Mouse (Mus musculus) bone marrow macrophage, adult 2 months (primary cell): ENCODE results near the gene Cdh19. TPM values are rescaled to one million over a fixed set of nuclear protein-coding genes. Genes with fewer than 3 reads are reported as not detected.

ENCODE experiments used
- H3K27ac ChIP-seq: 2 replicates; pipeline ENCODE4 v1.5.1; 2012; ENCODE audit warnings: low read depth, low read length; ENCODE audit not compliant: insufficient read depth
- H3K4me1 ChIP-seq: 2 replicates; pipeline ENCODE4 v1.6.1; 2012; ENCODE audit warnings: low read length; ENCODE audit not compliant: control insufficient read depth, insufficient read depth
- H3K4me3 ChIP-seq: 2 replicates; pipeline ENCODE4 v1.5.1; 2012; ENCODE audit warnings: mild to moderate bottlenecking, low read length, moderate library complexity; ENCODE audit not compliant: insufficient read depth
- CTCF ChIP-seq: IDR thresholded peaks from 2 replicates; pipeline ENCODE4 v1.5.1; 2012; ENCODE audit warnings: low read depth, mild to moderate bottlenecking, low read length, moderate library complexity
- POLR2A ChIP-seq: IDR thresholded peaks from 2 replicates; pipeline ENCODE4 v1.6.1; 2012; ENCODE audit warnings: mild to moderate bottlenecking, low read depth, low read length, borderline replicate concordance
- polyA plus RNA-seq: library from polyadenylated mRNA; stranded (reverse); fragments of >200 nt; gene quantifications from 2 replicates; pipeline ENCODE4 v1.2.4, GENCODE M21; 2012; ENCODE audit not compliant: missing spikeins, insufficient read depth, insufficient read length

Gene Cdh19
- not detected in 2 replicates for polyA plus RNA-seq

DNA sequence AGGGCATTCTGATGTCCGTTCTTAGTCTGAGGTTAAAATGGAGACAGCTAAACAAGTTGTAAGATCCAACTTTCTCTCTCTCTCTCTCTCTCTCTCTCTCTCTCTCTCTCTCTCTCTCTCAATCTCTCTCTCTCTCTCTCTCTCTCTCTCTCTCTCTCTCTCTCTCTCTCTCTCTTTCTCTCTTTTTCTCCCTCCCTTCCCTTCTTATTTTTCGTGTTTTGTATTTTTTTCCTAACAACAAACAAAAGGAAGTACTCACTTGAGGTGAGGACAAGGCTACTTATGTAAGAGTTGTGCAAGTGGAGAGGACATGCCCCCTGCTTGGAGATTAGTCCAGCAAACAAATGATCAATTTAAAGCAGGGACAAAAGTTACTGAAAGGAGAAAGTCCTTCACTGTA lies at the start of gene Cdh19:
Cdh19 (minus strand) TSS at position 101 of the 400 bp plus-strand sequence.
- TF ChIP-seq POLR2A (no peak), CTCF (no peak)
- Histone ChIP-seq H3K27ac (no peak within 1 kb of the TSS), H3K4me3 (no peak within 1 kb of the TSS), H3K4me1 (no peaks in the 10 kb centered on the region)

DNA sequence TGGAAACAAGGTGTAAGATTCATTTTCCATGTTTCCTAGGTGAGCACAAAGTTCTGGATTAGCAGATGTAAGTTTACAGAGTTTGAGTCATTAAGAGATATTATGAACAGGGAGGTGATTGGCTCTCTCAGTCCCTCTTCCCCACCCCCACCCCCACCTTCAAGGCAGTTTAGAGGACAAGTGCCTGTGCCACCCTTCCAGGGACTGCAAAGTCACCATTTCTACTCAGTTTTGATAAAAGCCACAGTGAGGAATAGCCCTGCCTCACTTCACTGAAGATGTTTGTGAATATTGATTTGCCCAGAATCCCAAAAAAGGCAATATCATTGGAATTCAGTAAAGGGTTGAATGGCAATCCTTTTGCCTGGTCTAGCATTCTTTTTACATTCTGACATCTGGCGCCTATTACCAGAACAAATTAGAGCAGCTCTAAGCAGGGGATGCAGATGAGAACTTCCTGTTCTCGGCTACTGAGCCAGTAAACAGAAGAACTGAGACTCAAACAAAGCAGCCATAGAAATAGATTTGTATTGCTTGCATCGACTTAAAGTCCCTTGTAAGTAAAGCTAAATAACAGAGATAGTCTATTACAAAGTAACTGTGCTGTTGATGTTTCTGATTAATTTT lies 43.2 kb upstream of the Cdh19 start:
- Histone ChIP-seq H3K27ac (no peak overlapping the region), H3K4me1 (no peaks in the 10 kb centered on the region), H3K4me3 (no peak overlapping the region)
- TF ChIP-seq CTCF (no peak), POLR2A (no peak)

DNA sequence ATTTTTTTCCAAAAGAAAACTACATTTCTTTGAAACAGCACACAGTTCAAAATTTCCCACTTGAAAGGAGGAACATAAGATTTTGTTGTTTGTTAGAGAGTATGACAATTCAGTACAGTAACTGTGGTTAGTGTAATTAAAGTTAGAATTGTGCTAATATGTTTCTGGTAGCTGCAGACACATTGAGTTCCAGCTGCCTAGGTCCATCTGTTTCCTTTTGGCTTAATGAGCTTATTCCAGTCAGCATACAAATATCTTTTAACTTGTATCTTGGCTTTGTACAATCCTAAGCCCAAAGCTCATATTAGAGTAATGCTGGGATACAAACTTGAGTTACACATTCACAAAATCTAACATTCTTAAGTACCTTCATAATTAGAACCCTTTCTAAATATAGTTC lies 40.3 kb upstream of the Cdh19 start:
- Histone ChIP-seq H3K4me1 (no peaks in the 10 kb centered on the region), H3K27ac (no peak overlapping the region), H3K4me3 (no peak overlapping the region)
- TF ChIP-seq POLR2A (no peak), CTCF (no peak)

DNA sequence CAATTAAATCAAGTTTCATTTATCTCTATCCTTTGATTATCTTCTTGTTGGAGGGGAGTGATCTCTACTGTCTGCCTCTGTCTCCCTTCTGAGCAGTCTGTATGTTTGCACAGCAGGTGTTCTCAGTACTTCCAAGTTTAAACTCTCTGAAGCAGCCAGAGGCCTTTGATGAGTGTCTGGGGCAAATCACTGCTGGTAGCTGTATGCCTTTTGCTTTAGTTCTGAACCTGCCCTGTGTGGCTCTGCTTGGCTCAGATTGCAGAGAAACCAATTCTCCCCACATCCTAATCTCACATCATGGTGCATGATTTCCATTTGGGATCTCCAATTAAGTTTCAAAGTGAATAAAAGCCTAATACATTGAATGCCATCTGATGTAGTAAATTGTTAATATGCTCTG lies 12.4 kb upstream of the Cdh19 start:
- Histone ChIP-seq H3K27ac (no peak overlapping the region), H3K4me3 (no peak overlapping the region), H3K4me1 (no peaks in the 10 kb centered on the region)
- TF ChIP-seq CTCF (no peak), POLR2A (no peak)

DNA sequence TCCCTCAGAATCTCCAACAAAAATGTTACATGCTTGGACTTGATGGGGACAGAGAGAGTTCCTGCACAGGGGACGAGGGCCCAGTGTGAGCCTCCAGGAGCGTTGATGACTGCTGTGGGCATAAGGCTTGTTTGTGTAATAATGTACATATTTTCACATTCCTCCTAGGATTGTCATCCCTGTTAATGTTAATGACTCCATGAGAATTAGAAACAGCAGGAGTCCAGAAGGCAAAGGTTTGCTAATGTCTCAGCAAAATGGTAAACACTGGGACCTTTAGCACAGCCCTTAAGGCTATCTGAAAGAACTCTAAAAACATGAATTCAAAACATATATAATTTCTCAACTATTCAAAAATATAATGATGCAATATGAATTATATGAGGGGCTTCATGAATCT lies 8.2 kb downstream of the Cdh19 start:
- H3K27ac ChIP-seq = no peak overlapping the region
- H3K4me1 ChIP-seq = no peaks in the 10 kb centered on the region
- TF ChIP-seq POLR2A (no peak), CTCF (no peak)
- no peak overlapping the region for H3K4me3 ChIP-seq

DNA sequence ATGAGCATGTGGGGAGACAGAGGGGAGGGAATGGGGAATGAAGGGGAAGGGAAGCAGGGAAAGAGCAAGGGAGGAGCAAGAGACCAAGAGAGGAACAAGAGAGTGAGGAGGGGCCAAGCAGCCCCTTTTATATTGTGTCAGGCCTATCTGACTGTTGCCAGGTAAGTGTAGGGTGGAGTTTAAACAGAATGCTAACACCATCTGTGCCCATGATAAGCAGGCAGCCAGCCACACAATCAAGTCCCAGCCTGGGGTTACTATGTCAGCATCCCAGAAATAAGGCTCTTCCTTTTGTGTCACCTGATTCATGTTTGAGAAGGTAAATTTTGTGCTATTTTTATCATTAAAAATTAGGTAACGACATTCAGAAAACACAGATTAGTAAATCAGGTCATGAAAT lies 67.6 kb downstream of the Cdh19 start:
- no peaks in the 10 kb centered on the region for H3K4me1 ChIP-seq

DNA sequence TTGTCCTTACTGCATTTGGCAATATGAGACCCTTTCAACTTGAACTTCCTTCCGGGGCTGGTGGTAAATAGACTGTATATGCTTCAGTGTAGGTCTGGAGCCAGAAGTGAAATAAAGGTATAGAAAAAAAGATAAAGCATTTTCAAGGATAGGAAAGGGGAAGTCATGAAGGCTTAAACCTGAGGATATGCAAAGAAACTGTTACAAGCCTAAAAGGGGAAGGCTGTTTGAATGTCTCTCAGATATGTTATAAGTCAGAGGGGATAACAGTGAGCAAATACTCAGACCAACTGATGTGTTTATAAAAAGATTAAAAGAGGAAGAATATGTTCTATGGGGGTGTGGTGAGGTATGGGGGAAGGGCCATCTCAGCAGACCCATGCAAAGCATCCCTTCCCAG lies 68.2 kb downstream of the Cdh19 start:
- no peak for TF ChIP-seq CTCF
- TF ChIP-seq POLR2A = no peak
- Histone ChIP-seq H3K4me1 (no peaks in the 10 kb centered on the region), H3K27ac (no peak overlapping the region), H3K4me3 (no peak overlapping the region)

More for the DNA sequence above, 67.6 kb downstream of the Cdh19 start:
- TF ChIP-seq POLR2A = no peak
- no peak for TF ChIP-seq CTCF
- Histone ChIP-seq H3K4me3 (no peak overlapping the region), H3K27ac (no peak overlapping the region)

DNA sequence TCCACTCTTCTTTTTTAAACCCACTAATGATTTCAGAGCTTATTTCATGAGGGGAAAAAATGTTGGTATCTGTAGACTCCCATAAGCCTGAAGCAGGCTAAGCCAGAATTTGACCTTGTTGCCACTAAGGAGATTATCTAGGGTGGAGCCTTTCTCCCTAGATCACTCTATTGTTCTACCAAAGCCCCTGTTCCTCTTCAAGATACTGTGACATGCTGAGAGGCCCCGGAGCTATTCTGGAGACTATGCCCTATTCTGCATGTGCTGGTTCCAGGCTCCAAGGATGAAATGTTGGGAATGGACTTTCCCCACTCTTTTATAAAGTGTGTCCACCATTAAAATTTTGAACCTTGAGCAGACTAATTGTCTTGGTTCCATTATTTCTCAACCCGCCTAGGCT lies 73.1 kb downstream of the Cdh19 start:
- Histone ChIP-seq H3K4me3 (no peak overlapping the region), H3K4me1 (no peaks in the 10 kb centered on the region), H3K27ac (no peak overlapping the region)
- TF ChIP-seq CTCF = no peak
- no peak for TF ChIP-seq POLR2A
